Mouse (Mus musculus): ENCODE results near the gene Timp3.
"Not testable (repeated sequence)": the region's sequence is repeated elsewhere in the genome, so short reads cannot be mapped to it uniquely, and the experiment has no call there.

Gene Timp3

DNA sequence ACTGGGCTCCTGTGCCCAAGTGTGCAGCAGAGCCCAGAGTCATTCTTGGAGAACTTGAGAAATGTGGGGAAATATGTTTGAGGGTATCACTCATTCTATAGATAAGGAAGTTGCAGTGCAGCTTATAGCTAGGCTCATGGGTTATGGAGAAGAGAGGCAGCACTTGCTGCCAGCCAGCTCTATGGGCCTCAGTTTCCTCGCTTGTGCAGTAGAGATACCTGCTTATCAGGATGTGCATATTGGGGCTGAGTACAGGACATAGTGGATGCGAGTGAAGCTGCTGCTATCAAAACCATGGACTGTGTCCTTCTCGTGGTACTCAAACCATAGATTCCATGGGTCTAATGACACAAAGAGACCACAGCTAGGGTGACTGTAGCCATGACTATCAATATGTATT is 52.3 kb downstream of the Timp3 start:
- DNase-seq (ENCODE audit: low spot score in 2 of 2): no peak

DNA sequence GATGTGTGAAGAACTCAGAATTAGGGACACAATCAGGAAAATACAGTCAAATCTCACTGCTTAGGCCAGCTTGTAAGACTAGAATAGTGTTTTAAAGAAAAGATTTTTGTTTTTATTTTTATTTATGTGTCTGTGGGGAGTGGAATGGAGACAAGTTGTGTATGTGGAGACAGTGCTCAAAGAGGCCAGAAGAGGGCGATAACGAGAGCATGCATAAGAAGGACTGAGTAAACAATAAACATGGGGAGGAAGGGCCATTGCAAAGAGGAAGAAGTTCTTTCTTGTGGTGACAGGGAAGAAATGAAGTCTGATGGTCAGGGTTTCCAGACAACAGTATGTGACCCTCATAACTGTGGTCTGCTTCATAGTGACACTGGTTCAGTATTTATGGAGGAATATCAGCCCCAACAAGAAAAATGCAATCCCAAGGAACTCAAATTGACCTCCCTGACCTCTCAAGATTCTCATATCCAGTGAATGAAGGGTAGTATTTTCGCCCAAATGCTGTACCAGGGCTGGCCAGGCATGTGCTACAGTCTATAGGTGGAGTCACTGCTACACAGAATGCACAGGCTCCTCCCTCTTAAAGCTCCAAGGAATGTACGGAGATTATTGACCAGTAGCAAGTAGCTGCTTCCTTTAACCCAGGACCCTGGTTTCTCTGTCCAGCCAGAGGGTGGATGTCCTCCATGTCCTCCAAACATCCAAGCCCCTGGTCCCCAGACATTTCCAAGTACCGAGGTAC is 56.8 kb downstream of the Timp3 start:
- peak in 1 of 2 experiments; percentile 20 for DNase-seq (ENCODE audit: low spot score in 2 of 2)

DNA sequence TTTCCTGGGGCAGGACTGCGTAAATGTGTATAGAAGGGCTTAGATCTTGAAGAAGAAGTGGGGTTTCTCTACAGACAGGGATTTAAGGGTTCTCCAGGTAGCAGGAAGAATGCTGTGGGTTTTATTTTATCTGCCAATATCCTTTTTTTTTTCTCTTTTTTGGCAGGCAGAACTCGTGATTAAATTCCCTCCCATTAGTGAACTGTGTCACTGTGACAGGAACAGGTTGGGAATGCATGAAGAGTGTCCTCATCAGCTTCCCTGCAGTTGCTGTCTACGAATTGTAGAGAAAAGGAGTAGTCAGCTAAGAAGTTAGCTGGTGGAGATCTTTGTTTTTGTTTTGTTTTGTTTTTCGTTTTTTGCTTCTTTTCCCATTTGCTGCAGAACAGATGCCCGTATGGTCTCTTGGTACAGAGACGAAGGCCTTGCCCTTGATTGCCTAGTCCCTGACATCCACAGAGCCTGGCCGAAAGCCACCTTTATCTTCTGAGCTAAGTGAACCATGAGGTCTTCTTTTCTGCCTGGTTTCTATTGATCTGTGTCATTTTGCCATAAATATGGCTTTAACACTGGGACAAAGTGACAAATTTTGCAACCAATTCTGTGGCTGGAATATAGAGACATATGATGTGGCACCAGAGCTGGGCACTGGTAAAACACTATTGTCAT is 58.3 kb downstream of the Timp3 start:
- DNase-seq (ENCODE audit: low spot score in 2 of 2): no peak

DNA sequence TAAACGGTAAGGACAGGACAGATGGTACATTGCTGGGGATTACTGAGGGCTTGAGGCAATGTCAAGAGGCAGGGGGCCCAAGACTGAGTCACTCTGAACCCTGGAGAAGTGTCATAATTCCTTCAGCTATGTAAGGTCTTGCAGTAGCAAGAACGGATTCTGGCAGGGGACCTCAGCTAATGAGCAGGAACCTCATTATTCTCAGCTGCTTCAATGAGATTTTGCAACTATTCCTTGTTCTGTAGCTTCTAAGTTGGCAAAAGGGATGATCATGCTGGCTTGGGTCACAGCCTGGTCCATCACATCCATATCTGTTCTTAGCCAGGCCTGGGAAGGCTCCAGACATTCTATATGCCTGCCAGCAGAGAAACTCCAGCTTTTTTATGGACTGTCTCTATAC is 59.0 kb downstream of the Timp3 start:
- no peak for DNase-seq (ENCODE audit: low spot score in 2 of 2)

DNA sequence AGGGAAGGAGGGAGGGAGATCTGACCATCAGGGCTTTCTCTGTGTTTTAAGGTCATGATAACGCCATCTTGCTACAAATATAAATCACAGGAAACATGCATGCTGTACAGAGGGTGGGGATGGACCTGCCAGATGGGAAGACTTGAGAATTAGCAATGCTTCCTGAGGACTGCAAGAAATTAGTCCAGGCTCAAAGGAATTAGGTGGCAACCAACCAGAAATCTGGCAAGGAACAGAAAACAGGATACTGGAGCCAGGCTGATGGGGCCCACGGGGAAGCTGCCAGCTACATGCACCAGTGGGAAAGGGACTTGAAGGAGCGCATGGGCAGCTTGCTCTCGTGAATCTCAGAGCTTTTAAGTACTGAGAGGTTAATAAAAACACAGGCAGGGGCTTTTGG is 59.5 kb downstream of the Timp3 start:
- DNase-seq (ENCODE audit: low spot score in 2 of 2): no peak

DNA sequence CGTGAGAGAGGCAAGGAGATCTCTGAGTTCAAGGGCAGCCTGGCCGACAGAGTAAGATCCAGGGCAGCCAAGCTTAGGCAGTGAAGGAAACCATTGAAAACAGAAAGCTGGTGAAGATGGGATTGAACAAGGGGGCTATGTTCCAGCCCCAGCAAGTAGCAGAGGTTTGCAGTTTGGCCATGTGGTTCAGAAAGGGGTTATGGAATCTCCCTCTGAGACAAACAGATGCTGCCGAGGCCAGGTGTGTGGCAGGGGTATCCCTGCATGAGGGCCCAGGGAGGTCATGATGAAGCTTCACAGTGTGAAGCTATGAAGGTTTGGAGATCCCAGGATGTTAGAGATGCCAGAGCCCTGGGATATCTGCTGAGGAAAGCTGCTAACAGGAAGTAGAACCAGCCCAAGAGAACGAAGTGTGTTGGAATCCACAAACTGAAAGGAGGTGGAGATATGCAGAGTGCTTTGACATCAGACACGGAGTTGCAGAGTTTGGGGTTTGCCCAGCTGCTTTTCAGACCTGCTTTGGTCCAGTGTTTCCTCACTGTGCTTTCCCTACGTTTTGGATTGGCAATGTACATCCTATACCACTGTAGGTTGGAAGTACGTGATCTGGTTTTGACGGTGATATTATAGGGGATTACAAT is 63.6 kb downstream of the Timp3 start:
- no peak for DNase-seq (ENCODE audit: low spot score in 2 of 2)

DNA sequence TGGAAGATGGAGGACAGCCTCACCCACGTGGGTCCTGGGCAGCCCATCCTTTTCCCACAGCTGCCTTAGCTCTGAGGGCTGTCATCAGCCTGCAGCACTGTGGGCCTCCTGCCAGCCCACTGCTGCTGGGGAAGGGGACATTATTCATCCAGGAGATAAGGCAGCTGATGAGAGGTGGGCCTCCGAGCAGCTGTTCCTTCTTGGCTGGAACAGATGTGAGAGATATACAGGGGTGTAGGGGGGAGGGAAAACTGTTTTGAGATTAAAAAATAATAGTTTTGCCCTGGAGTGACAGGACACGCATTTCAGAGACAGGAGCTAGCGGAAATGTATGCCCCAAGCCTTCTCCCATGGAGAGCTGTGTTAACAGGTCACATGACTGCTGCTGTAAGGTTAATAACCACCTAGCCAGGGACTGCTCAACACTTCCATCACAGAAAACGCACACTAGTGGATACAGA is 65.5 kb downstream of the Timp3 start:
- no peak for DNase-seq (ENCODE audit: low spot score in 2 of 2)

DNA sequence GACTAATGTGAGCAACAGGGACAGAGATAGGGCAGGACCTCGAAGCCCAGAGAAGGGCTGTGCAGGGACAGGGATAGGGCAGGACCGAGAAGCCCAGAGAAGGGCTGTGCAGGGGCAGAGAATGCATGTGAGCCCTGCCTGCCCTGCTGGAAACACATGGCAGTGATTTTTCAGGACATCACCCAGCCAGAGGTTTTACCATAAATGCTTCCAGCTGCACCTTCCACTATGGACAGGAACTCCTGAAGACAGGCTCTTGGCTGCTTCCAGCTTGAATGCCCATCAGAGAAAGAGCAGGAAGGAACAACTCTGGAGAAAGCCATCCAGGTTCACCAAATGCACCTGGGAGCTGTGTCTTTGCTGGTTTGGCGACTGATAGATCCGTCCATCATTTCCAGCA is 67.2 kb downstream of the Timp3 start:
- DNase-seq (ENCODE audit: low spot score in 2 of 2): no peak

DNA sequence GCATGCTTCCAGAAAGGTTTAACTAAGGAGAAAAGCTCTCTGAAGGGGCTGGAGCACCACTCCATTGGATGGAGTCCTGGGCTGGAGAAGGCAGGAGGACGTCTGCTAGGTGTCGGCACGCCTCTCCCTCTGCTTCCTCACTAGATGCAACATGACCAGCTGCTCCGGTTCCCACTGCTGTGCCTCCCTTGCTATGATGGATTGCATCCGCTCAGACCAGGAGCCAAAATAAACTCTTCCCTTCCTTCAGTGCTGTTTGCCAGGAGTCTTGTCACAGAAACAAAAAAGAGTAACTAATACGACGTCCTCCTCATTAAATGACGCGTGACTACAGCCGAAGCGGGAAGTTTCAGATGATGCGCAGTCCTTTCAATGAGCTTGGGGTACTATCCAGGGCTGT is 68.6 kb downstream of the Timp3 start:
- no peak for DNase-seq (ENCODE audit: low spot score in 2 of 2)

DNA sequence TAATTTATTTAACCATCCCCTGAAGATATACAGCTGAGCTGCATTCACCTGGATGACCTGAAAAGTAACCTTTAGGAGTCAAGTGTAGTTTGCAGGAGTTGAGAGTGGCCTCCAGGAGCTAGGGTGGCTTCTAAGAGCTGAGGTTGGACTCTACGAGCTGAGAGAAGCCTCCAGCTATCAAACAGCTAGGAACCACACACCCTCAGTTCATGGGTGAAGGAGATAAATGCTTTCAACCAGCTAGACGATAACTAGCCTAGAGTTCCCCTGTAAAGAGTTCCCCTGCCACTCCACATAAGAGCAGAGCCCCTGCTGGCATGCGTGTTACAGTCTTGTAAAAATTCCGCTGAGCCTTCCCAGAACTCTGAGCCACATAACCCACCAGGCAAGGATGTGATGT is 69.2 kb downstream of the Timp3 start:
- DNase-seq (ENCODE audit: low spot score in 2 of 2): no peak

DNA sequence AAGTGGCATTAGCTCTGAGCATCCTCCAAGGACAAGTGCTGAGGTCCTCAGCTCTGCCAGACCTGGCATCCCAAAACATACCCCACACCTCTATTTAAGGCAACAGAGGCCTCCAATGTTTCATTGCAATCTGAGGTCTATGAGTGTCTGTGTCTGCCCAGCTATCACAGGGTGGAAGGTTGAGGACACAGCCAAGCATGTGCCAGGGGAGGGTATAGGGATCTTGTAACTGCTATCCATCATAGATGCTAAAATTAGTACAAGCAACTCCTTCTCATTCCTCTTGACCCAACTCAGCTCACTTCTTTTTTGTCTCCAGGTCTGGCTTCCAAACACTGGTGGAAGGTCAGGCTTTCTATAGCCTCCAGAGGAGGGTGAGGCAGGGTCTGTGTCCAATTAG is 71.4 kb downstream of the Timp3 start:
- DNase-seq (ENCODE audit: low spot score in 2 of 2): no peak

DNA sequence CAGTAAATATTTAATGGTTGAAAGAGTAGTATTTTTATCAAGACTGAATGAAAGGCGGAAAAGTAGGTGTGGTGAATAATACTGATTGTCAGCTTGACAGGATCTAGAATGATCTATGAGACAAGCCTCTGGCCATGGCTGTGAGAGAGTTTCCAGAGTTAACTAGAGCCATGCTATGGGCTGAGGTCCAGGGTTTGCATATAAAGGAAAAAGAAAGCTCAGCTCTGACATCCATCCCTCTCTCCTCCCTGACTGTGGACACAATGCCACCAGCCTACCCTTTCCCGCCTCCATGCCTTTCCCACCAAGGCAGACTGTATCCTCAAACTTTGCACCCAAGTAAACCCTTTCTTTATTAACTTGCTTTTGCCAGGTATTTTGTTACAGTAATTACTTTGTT is 73.9 kb downstream of the Timp3 start:
- DNase-seq (ENCODE audit: low spot score in 2 of 2): no peak

DNA sequence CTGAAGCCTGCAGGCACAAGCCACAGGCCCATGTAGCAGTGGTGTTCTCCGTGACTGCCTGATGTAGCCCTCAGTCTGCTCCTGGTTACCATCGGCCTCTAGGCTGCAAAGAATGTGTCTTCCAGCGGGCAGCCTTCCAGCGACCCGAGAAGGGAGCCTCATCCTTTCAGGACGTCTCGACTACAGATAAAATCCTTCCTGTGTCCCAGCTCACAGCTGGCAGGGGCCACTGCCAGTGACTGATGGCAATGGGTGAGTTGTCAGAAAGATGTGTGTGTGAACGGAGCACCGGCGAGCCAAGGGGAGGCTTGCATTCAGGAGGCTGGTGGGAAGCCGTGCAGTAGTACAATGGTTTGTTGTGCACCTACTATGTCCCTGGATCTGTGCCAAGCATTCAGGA is 75.7 kb downstream of the Timp3 start:
- DNase-seq (ENCODE audit: low spot score in 2 of 2): no peak

DNA sequence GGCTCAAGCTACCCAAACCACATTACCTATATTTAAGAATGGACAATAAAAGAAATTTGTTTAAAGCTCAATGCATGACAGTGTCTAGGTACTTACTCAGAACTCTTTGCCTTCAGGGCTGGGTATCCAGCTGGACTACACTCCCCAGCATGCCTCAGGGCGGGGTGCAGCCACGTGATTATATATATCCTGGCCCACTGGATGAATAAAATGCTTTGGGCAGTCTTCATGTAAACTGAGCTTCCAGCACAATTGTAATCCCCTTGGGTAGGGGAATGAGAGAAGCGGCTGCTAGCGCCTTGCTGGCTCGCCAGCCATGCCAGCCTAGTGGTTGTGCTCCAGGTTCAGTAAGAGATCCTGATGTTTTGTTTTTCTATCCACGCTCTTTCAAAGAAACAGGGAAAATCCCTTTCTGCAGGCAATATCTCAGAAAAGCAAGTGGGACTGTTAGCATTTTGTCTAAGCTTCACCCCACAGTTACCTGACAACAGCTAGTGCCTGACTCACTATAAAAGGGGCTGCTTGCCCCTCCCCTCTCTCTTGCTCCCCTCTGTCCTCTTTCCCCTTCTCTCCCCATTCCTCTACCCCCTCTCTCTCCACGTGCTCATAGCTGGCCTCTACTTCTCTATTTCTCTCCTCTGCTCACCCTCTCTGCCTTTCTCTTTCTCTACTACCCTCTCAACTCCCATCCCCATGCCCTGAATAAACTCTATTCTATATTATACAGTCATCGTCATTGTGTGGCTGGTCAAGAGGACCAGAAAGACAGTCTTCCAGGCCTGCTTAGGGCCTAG is 76.4 kb downstream of the Timp3 start:
- DNase-seq (ENCODE audit: low spot score in 2 of 2): no peak

DNA sequence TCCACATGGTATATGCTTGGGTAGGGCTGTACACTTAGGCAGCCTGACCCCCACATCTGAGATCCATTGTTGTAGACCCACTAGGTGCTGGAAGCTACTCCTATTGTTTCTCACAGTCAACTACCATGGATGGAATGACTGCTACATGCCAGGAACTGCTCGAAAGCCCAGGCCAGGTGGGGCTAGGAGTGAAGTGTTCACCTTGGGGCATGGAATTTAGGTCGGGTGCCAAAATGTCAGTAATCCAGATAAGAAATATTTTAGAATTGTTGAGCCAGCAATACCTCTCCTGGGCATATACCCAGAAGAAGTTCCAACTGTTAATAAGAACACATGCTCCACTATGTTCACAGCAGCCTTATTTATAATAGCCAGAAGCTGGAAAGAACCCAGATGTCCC is 78.6 kb downstream of the Timp3 start:
- DNase-seq (ENCODE audit: low spot score in 2 of 2): not testable (repeated sequence)

DNA sequence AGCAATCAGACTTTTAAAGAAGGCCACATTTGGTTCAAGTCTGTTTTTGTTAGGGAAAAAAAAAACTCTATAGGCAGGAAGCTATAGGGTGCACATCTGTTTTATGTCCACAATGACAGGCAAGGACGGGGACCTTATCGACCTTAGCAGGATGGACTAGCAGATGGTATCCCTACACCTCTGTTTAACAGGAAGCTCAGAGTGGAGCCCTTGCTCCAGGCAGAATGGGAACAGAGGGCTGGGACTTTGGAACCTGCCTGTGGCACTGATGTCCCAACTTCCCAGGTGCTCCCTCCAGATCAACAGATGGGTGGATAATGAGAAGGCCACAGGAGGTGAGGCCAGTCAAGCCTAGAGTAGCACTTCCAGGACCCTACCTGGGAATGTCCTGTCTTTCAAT is 80.5 kb downstream of the Timp3 start:
- peak in 1 of 2 experiments; percentile 46 for DNase-seq (ENCODE audit: low spot score in 2 of 2)

DNA sequence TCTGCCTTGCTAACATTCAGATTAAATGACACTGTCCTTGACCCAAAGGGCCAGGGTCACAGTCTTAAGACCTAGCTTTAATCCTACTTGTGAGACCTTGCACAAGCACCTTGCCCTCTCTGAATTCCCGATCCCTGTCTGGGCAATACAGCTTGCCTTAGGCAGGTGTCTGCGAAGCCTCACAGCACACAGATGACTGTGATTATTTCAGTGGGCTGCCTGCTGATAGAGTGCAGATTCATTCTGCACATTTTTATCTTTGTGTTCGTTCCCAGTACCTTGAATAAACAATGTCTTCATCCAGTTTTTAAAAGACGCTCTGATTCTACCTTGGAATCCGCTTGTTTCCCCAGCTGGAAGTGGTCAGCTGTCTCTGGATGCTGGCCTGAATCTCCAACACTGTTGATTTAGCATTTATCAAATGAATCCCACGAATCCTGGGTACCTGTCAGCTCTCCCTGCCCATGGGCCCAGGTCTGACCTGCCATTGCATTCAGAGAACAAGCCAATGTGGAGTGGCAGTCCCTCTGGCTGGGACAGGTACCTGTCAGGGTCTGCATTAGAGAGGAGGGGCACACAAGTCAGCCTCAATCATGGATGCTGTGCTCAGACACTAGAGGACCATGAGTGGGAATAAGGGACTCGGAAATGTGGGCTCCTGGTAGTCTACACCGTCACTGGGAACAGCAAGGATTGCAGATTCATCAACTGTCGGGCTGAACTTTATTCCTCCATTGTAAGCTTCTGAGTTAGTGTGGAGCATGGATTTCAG is 81.2 kb downstream of the Timp3 start:
- DNase-seq (ENCODE audit: low spot score in 2 of 2): no peak

DNA sequence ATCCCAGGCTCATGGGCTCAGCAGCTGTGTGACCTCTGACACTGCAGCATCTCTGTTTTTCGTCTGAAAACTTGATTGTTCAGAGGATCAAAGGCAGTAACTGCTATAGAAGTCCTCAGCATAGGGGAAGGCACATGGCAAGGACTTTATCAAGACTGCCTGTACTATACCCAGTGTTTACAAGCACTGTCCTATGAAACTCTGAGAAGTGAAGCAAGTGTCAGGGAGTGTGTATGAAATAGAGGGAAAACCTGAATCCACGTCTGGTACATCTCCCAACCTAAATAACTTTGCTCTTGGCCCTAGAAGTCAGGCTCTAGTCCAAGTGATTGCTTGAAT is 81.7 kb downstream of the Timp3 start:
- no peak for DNase-seq (ENCODE audit: low spot score in 2 of 2)

DNA sequence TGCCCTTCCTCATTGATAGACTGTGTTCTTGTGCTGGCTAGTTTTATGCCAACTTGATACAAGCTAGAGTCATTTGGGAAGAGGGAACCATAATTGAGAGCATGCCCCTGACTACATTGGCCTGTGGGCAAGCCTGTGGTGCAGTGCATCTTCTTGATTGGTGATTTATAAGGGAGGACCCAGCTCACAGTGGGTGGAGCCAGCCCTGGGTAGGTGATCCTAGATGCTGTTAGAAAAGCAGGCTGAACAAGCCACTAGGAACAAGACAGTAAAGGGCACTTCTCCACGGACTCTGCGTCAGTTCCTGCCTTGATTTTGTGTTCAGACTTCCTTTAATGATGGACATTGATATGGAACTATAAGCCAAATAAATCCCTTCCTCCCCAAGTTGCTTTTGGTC is 84.5 kb downstream of the Timp3 start:
- no peak for DNase-seq (ENCODE audit: low spot score in 2 of 2)

DNA sequence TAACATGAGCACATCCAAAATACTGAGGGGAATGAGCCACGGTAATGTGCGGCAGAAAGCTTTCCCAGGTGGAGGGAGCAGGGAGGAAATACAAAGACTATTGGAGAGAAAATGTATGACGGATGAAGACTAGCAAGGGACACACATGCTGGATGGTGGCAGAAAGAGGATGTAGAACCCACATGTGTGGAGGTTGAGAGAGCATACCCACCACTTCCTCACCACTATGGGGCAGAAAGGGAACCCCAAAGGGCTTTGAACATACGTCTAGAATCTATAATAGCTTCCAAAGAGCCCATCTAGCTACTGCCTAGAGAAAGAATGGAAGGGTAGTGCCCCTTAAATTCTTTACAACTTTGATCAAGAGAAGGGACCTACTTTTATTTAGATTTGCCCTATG is 85.5 kb downstream of the Timp3 start:
- DNase-seq (ENCODE audit: low spot score in 2 of 2): peak in 1 of 2 experiments; percentile 44

DNA sequence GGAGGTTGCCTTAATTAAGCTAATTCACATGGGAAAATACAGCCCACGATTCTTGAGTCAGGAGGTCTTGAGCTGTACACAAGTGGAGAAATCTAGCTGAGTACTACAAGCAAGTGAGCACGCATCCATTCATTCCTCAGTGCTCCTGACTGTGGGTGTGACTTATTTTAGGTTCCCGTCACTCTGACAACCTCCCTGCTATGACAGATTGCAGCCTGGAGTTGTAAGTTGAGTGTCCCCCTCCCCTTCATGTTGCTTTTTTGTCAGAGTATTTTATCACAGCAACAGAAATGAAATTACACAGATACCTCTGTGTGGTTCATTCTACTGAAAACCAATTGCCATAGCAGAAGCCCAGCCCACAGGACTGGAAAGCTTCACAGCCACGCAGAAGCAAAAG is 86.1 kb downstream of the Timp3 start:
- DNase-seq (ENCODE audit: low spot score in 2 of 2): peak in 1 of 2 experiments; percentile 32

Data from spleen, postnatal 4 days (tissue).